Mouse (Mus musculus) left cerebral cortex, postnatal 14 days (tissue): ENCODE measurements at regions not wholly inside any gene's neighbourhood (a gene's known extent, or its start where the extent isn't known, plus 50 kb on each side); places are given as distances from the start of the nearest gene placed in this dataset.
A peak's percentile ranks its signal among the peaks of the same experiment; 100 is the strongest.
"Not testable (repeated sequence)": the region's sequence is repeated elsewhere in the genome, so short reads cannot be mapped to it uniquely, and the experiment has no call there.

ENCODE experiments used
- DNase-seq, 2 experiments: peaks; one replicate each; pipeline ENCODE4 v3.0.0; 2021 to 2022; ENCODE audit warnings: low spot score in 2 of 2, mixed read lengths in 1 of 2
- intact Hi-C: fragments of 180-260 bp; cut with DNase I; formaldehyde crosslinking; loops from one replicate; pipeline ENCODE4 v1.15.1; 2025

DNA sequence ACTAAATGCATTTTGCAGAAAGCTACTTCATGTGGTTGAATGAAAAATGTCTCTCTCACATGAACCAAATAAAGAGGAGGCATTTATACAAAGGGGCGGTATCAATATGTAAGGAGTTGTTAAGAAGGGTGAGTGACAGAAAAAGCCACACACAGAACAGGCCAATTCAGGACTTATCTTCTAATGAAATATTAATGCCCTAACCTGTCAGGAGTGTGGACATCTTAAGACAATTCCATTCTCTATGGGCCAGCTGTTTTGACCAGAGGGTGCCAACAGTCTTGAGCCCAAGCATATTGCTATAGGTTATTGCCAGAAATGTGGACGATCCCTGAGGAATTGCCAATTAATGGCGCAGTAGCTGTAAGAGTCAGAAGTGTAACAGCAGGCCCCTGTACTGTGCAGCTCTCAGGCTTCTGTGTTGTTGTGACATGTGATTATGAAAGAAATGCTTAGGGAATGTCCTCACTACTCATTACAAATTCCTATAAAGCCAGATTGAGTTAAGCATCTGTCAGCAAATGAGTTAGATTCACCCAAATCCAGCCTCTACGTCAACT is 393.8 kb downstream of the Ice1 start:
- intact Hi-C loops, result no loop called here
- no peak for DNase-seq

DNA sequence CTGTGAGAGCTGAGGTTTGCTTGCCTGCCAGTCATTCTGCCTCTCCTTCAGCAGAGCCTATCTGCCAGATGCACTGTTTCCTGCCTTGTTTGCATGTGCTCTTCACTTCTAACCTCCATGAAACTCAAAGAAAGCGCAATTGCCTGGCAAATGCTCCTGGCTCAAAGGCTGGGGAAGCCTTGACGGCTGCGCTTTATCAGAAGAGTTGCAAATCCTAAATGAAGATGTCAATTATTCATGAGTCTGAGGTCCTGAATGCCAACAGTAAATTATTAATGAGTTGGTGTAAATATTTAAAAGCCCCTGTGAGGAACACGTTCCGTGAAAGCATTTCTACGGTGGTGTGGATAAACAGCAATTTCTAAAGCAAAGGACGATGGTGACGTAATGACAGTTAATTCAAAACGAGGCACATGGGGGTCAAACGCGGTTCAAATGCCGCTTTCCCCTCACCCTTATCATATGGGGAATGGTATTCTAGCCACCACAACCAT is 377.4 kb downstream of the Ice1 start:
- intact Hi-C loops, result no loop called here
- no peak for DNase-seq

DNA sequence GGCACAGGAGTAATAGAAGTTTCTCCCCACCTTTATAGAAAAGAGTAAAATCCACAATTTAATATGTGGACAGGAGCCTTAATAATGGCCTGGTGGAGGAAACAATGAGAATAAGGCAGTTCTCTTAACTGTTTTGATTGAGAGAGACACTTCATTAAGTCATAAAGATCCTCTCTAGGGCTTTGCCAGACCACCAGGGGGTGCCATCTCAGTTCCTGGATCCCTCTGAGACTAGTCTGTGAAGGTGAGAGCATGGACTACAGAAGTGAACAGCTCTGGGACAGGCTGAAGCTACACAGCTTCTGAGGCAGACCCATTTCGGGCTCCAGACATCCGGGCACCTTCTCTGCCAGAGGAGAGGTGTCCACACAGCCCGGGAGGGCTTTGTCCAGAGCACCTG is 373.8 kb downstream of the Ice1 start:
- intact Hi-C loops, result no loop called here
- DNase-seq, result no peak

DNA sequence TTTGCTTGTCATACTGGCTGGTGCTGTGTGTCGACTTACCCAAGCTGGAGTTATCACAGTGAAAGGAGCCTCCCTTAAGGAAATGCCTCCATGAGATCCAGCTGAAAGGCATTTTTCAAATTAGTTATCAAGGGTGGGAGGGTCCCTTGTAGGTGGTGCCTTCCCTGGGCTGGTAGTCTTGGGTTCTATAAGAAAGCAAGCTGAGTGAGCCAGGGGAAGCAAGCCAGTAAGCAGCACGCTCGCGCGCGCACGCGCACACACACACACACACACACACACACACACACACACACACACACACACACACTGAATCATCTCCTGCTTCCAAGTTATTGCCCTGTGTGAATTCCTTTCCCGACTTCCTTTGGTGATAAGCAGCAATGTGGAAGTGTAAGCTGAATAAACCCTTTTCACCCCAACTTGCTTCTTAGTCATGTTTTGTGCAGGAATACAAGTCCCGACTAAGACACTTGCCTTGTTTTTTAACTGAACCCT is 360.5 kb downstream of the Ice1 start:
- intact Hi-C loops, DNase-seq: not testable (repeated sequence)

DNA sequence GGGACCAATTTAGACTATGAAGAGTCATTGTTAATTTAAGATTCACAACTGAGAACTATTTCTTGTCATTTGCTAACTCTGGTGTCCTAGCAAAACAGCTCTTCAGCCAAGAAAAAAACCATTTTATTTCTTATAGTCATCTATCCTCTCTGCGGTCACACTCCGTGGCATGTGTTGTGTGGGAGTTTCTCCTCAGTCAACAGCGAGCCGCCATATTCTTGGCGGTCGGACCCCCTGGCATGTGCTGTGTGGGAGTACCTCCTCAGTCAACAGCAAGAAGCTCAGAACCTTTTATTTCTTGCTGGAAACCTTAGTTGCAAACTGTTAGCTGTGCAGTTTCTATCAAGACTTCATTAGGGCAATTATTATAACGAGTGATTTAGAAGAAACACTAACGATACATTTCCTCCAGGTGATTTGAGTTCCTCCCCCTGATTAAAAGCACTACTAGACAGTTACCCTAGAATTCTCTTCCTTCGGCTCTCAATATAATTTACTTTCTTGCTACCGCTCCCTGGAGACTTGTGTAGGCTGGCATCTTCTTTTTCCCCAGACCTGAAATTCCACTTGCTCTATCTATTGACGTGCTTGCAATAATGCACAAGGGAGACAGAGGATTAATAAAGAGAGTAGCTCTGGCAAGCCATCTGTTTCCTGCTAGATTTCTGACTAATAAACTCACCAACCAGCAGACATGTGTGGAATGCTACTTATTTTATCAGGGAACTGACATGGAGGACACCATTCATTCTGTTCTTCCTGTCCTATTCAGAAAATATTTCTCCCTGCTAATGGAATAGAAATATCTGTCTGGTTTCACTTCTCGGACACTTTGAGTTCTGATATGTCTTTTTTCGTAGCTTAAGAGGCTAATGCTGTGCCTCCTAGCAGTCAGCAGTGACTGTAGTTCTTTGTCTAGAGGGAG is 359.5 kb downstream of the Ice1 start:
- peak; percentile 81 to 89 for DNase-seq
- intact Hi-C loops, result no loop called here

DNA sequence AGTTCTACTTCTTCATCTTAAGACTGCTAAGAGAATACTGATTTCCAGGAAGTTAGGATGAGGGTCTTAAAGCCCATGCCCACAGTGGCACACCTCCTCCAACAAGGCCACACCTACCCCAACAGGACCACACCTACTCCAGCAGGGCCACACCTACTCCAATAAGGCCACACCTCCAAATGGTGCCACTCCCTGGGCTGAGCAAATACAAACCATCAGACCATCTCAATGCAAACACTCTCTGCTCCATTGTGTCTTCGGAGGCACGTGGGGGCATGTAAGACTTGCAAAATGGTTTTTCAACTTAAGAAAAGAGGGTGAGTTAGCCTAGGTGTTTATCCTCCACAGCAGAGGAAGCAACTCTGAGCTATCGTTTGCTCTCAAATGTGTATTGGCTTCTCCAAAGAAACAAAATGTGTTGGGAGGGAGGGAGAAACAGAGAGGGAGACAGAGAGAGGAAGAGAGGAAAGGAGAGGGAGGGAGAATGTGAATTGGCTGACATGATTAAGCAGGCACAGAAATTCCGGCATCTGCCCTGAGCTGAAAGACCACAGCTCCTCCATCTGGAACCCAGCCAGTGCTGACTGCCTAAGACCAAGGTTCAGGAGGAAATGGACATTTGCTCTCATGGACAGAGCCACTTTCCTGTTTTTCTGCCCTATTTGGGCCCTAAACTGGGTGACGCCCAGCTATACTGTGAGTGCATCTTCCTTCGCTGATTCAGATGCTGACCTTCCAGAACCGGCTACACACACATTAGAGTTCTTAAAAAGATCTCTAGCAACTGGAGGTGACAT is 356.2 kb downstream of the Ice1 start:
- no peak for DNase-seq
- intact Hi-C loops, result no loop called here

DNA sequence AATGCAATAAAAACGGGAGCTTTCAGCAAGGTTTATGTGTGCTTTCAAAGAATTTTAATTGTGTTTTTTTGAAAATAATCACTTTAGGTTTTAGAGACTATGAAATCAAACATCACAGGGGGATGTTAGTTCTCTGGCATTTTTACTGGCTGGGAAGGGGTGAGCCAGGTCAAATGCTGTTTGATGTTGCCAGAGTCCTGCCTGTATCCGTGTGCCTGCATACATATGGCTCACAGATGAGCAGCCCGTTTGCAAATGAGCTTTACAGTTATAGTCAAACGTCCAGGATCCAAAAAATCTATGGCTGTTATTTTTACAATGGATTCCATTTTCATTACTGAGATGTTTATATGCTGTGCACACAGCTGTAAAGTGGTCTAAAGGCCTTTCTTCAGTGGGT is 354.7 kb downstream of the Ice1 start:
- DNase-seq, result no peak
- intact Hi-C loops, result no loop called here

DNA sequence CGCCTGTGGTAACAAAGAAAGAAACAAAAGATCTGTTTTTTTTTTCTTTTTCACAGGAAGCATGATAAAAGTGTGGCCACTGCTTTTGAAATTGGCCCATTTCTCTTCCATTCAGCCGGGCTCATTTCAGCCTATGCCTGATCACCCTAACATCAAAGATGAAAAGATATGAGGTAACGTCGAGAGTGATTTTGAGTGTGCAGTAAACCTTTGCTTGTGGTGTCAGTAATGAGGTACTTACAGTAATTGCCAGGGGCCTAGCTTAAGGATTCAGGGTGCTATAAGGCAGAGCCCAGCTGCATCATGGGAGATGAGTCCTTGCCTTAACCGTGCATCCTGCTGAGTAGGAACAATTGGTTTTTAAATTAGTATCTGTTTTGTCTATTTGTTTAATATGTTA is 354.2 kb downstream of the Ice1 start:
- no peak for DNase-seq
- intact Hi-C loops, result no loop called here

DNA sequence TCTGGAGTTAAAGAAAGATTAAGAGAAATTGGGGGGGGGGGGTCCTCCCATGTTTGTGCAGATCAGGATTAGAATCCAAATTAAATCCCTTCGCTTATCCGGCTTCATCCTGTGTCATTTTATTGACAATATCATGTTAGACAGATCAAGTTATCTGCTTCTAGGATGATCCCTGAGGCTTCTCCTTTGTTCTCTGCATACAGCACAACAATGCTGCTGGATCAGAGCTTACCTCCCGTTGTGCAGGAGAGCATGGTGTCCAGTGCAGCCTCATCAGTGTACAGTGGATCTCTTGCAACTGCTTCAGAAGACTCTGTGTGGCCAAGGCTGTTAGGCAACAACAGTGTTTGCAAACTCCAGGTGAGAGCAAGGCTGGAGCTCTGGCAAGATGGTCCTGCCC is 344.7 kb downstream of the Ice1 start:
- no peak for DNase-seq

DNA sequence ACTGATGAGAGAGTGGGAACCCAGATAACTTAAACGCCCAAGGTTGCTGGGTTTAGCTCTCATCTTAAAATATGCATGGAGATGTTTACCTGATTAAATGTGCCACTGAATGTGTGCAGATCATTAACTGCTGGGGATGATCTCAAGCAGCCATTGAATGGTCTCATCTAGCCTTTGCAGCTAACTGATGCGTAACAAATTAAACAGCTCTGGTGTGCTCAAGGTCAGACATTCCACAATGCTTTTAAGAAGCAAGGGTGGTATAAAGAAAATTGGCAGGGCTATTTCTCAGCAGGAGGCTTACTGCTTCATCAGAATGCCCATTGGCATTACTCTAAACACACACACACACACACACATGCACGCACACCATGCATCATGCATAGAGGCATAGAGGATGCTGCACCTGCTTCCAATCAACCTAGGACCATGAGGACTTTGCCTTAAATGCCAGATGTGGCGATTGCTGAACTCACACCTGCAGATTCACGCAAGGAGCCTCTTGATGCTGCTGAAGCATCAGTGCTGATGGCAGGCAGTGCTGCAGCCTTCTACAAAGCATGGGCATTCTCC is 333.4 kb downstream of the Ice1 start:
- intact Hi-C loops, result no loop called here
- DNase-seq, result no peak

More for the DNA sequence above, 344.7 kb downstream of the Ice1 start:
- intact Hi-C loops, result no loop called here

DNA sequence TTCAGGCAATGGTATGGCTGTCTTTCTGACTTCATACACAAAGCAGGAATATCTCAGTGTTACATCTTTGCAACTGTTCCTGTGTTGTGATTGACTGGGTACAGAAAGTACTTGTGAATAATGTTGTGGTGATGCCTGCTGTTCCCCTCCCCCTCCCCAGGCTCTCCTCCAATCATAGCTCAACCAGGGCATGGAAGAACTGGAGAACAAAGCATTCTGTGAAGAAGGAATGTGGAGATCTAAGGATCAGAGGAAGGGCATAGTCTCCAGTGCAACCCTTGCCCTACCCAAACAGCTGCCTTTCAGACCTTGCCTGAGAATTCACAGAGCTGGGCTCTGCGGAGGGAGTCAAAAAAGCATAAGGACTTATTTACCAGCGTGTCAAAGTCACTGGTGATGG is 326.9 kb downstream of the Ice1 start:
- intact Hi-C loops, result no loop called here
- DNase-seq, result peak in 1 of 2 experiments; percentile 13

DNA sequence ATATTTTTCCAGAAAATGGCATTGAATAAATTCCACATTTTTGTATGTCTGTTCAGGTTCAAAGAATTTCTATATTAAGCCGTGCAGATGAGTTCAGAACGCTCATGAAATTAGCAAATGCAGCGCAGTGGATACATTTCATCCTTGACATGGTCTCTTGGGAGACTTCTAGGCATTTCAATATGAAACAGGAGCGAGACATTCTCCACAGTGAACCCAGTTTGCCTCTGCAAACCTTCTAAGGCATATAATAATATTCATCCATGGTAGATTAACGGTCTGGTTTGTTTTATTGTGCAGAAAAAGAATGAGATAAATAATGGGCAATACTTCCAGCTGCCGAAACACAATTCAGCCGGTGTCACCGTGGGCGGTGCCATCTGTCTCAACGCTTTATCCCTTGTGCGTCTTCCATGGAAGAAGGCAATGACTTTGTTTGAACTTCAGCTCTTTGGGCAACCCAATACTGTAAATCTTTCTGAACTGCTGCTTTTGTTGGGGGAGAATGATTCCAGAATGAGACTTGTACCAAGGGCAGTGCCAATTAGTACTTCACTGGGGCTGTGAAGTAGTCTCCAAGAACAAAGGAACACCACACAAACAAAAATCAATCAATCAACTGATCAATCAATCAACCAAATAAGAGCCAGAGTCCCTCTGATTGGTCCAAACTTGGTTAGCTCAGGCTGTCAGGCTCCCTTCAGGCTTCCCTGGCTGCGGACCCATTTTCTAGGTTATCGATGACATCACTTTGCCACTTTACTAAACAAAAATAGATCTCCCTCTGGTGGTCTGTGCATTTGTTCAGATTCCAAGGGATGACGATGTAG is 326.0 kb downstream of the Ice1 start:
- intact Hi-C loops, result no loop called here
- DNase-seq, result no peak

DNA sequence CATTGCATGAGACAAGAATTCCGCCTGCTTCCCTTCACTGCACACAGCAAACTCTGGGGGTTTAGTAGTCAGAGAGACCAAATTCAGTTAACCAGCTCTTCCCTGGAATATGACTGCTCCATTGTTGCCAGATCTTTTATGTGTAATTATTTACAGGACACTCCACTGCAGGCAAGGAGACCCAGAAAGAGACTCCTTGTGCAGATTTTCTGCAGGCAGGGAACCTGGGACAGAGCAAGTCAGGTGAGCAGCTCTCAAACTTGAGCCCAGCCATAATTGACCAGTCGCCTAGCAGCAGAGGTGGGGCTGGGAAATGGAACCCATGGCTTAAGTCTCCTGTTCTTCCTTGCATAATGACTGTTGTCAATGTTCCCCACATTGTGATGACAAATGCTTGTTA is 324.2 kb downstream of the Ice1 start:
- DNase-seq, result no peak
- intact Hi-C loops, result no loop called here

DNA sequence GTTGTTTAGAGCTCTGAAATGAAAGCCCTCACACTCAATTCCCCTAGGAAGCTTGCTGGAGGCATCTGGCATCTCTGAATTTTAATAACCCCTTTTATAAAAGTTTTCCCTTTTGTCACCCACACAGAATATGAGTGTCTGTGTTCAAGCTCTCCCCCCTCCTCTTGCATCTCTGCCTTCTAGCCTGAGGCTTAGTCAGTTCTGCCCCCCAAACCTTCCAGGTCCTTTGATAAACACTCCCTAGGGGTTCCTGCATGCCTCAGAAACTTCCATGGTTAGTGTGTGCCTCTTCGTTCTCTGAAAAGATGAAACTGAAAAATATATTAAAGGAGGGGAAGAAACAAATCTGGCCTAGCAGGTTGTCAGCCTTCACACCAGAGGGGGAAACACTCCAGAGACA is 313.9 kb downstream of the Ice1 start:
- intact Hi-C loops, result no loop called here

DNA sequence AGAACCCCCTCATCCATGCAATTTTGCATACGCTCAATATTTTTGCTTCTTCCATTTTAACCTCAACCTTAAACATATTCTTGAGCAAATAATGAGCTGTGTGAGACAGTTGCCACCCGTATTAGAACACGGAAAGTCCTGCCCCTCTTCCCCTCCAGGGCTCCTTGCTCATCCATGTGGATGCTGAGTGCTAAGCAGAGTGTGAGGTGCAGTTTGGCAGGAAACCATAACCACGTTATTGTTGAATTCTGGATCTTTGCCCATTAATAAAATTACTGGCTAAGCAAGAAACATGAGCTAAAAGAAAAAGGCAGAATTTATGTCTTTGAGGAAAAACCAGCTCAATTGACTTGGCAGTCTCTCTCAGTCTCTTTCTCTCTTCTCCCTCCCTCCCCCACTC is 301.4 kb downstream of the Ice1 start:
- DNase-seq, result no peak
- intact Hi-C loops, result no loop called here

More for the DNA sequence above, 313.9 kb downstream of the Ice1 start:
- no peak for DNase-seq

DNA sequence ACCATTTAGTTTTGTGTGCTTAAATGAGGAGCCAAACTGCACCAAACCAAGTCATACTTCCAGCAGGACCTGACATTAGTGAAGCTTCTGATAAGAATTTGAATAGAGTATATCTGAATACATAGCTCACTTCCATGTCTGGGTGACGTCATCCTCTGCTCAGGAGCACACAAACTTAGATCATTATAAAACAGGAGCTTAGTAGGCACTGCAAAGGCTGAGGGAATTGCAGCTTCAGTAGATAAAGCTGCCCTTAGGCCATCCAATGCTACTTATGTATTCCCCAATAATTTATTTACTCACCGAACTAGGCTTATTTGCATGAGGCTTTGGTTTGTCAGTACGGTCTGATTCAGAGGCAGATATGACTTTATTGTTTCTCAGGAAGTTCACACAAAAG is 297.0 kb downstream of the Ice1 start:
- no peak for DNase-seq
- intact Hi-C loops, result no loop called here

DNA sequence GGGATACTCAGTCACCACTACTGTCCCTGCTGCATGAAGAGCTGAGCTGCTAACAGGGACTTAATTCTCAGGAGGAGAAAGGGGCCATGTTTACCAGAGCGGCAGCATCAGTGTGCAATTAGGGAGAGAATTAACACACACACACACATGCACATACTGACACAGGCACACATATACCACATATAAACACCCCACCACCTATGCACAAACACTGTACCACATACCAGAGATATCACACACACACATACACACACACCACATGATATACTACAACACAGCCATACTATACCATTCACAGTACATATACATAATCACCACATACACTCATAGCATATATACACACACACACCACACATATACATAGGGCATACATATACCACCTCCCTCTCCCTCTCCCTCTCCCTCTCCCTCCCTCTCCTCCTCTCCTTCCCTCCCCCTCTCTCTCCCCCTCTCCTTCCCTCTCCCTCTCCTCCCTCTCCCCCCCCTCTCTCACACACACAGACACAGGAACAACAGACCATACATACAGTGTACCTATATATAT is 294.2 kb downstream of the Ice1 start:
- DNase-seq, result no peak
- intact Hi-C loops, result no loop called here

DNA sequence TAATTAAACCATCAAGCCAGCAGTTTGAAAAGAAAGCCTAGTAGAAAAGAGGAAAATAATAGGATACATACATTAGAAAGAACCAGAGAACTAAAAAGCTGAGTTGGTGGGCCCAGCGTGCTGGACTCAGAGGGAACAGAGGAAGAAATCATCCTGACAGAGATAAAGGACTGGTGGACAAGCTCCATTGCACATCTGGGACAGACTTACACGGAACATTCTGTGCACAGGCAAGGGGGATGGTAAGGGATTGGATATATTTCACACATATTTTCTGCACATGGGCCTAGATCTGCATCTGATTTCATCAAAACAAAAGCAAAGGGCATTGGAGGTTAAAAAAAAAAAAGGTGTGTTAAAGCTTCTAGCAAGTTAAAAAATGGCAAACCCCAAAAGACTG is 293.5 kb downstream of the Ice1 start:
- intact Hi-C loops, result no loop called here
- DNase-seq, result no peak

DNA sequence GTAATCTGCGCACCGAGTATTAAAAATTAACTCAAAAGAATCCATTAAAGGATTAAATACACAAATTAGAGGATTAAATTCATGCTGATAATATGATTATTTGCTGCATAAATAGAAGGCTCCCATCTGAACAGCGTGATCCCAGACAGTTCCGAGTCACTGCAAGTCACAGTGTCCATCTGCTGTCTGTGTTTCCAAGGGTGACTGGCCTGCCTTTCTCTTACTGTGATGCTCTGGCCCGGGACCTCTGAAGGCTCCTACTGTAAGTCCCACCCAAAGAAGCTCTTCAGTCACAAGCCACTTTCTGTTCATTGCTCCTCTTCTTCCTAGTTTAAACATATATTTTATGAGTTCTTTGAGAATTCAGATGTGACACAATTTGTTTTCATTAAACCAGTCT is 293.1 kb downstream of the Ice1 start:
- no peak for DNase-seq
- intact Hi-C loops, result no loop called here
